ENCODE assay signal across 9 mouse cellular contexts in the genomic region with DNA sequence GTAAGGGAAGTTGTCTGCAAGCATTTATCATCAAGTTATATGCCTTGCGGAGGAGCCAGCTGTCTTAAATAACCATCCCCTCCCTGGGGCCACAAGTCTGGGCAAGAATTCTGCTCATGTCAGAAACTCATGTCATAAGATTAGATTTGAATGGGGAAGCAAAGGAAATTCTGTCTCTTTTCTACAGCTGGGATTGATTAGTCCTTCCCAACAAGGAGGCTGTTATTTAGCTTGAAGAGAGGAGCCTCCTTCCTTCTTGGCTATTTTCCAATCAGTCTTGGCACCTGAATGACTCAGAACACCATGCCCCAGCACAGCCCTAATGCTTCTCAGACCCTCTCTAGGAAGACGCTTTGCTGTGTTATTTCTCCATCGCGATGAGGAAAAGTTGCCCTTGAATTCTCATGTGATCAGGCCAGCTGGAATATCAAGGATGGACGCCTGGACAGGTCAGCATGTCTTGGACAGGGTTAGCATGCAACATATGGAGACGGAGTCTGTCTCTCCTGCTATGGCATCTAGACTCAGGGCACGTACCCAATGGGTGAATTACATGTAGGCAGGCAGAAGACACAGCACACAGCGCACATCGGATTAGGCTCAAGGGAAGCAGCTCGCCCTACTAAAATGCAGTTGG.
DNase-seq lines count a peak whose midpoint lies in the region; ATAC-seq and TF ChIP-seq lines count a peak whose summit lies in the region.
"Had no signal": no experiment of that assay in that cellular context is flagged by ENCODE, and none has a peak within 500 bp of the region (broad histone marks: within the 10 kb centered on the region; RNA-seq: fewer than 3 reads in every experiment).

No protein-coding gene starts in this region.

- H3K9me3 ChIP-seq in heart, embryonic 15.5 days (replicated peaks): no peaks in the 10 kb centered on the region
- no peaks in the 10 kb centered on the region for H3K9me3 ChIP-seq in forebrain, embryonic 14.5 days (replicated peaks; ENCODE audit: control insufficient read depth, low read length)
- H3K9me3 ChIP-seq in midbrain, embryonic 16.5 days (replicated peaks; ENCODE audit: control insufficient read depth, low read length, poor library complexity, severe bottlenecking): no peaks in the 10 kb centered on the region
- H3K9me3 ChIP-seq: liver, embryonic 13.5 days had no signal

- ATAC-seq in heart, embryonic 15.5 days (replicated peaks; ENCODE audit: insufficient number of reproducible peaks, insufficient read depth, low FRiP score, low read depth): no peak
- ATAC-seq in forebrain, embryonic 14.5 days: peak; percentile 40
- ATAC-seq in midbrain, embryonic 16.5 days: peak; percentile 30

- H3K36me3 ChIP-seq in heart, embryonic 15.5 days: no peaks in the 10 kb centered on the region
- H3K36me3 ChIP-seq in forebrain, embryonic 14.5 days (ENCODE audit: control insufficient read depth, insufficient read depth, low read length): no peaks in the 10 kb centered on the region
- no peaks in the 10 kb centered on the region for H3K36me3 ChIP-seq in midbrain, embryonic 16.5 days (ENCODE audit: control insufficient read depth, insufficient read depth, low read length)
- H3K36me3 ChIP-seq: liver, embryonic 13.5 days had no signal

- H3K27ac ChIP-seq in heart, embryonic 15.5 days: 0 out of 2 replicates have a peak overlapping the region, but pooled peaks have one; percentile 20
- peak overlapping the region; percentile 23 for H3K27ac ChIP-seq in cerebellum, adult 2 months (ENCODE audit: insufficient read depth, low read length)
- peak overlapping the region; percentile 65; the same call in 1 of the 2 replicates for H3K27ac ChIP-seq in forebrain, embryonic 14.5 days (ENCODE audit: low read depth, low read length)
- H3K27ac ChIP-seq in midbrain, embryonic 16.5 days (ENCODE audit: low read length): peak overlapping the region; percentile 57
- H3K27ac ChIP-seq: liver, embryonic 13.5 days had no signal

- H3K4me1 ChIP-seq in heart, embryonic 15.5 days (replicated peaks): peaks cover 4% of the 10 kb centered on the region; the same call in 1 of the 2 replicates
- H3K4me1 ChIP-seq in cerebellum, adult 2 months (ENCODE audit: control insufficient read depth, insufficient read depth, low read length): peaks cover 16% of the 10 kb centered on the region
- peaks cover 42% of the 10 kb centered on the region for H3K4me1 ChIP-seq in forebrain, embryonic 14.5 days (ENCODE audit: control insufficient read depth, insufficient read depth, low read length)
- peaks cover 40% of the 10 kb centered on the region for H3K4me1 ChIP-seq in midbrain, embryonic 16.5 days (ENCODE audit: control insufficient read depth, insufficient read depth, low read length)
- H3K4me1 ChIP-seq: liver, embryonic 13.5 days had no signal

- TF ChIP-seq POLR2A in cerebellum, adult 2 months (IDR thresholded peaks at IDR 0.05; ENCODE audit: borderline replicate concordance, insufficient read depth, low read length): peak; percentile 22; the same call in 1 of the 2 replicates

- no peak for DNase-seq in heart, adult 18-20 months
- peak; percentile 78 to 88 for DNase-seq in cerebellum, adult 2 months
- peak; percentile 79 for DNase-seq in forebrain, embryonic 14.5 days (ENCODE audit: low spot score)
- DNase-seq in adrenal gland, postnatal 14 days: no peak
- DNase-seq in left cerebral cortex, adult 8-10 months (ENCODE audit: low spot score in 2 of 2): no peak
- no peak for DNase-seq in spleen, adult 12 weeks (ENCODE audit: low spot score)
- DNase-seq: liver, embryonic 13.5 days had no signal

- no peak overlapping the region for H3K9ac ChIP-seq in heart, embryonic 15.5 days
- no peak overlapping the region for H3K9ac ChIP-seq in forebrain, embryonic 14.5 days (ENCODE audit: low read length)
- H3K9ac ChIP-seq in midbrain, embryonic 16.5 days (ENCODE audit: low read depth, low read length): no peak overlapping the region
- H3K9ac ChIP-seq: liver, embryonic 13.5 days had no signal

- H3K4me3 ChIP-seq in heart, embryonic 15.5 days: no peak overlapping the region
- peak overlapping the region; percentile 4 for H3K4me3 ChIP-seq in cerebellum, adult 2 months (replicated peaks; ENCODE audit: insufficient read depth, low read depth, low read length)
- no peak overlapping the region for H3K4me3 ChIP-seq in forebrain, embryonic 14.5 days (ENCODE audit: low read depth, low read length)
- no peak overlapping the region for H3K4me3 ChIP-seq in midbrain, embryonic 16.5 days (ENCODE audit: low read depth, low read length)
- H3K4me3 ChIP-seq: liver, embryonic 13.5 days had no signal

- no peak overlapping the region for H3K4me2 ChIP-seq in heart, embryonic 15.5 days
- H3K4me2 ChIP-seq in forebrain, embryonic 14.5 days (ENCODE audit: low read length): no peak overlapping the region
- H3K4me2 ChIP-seq in midbrain, embryonic 16.5 days (ENCODE audit: low read length): no peak overlapping the region
- H3K4me2 ChIP-seq: liver, embryonic 13.5 days had no signal

- TF ChIP-seq CTCF in cerebellum, adult 2 months (IDR thresholded peaks at IDR 0.05; ENCODE audit: borderline replicate concordance, insufficient read depth, low read depth, low read length): no peak

- 67% methylated on average over 10 of the region's 10 CpGs for WGBS in heart, embryonic 15.5 days
- 14% methylated on average over 10 of the region's 10 CpGs for WGBS in cerebellum, adult 2 months
- WGBS in forebrain, embryonic 14.5 days: 53% methylated on average over 10 of the region's 10 CpGs
- WGBS in midbrain, embryonic 16.5 days: 77% methylated on average over 10 of the region's 10 CpGs

- no peaks in the 10 kb centered on the region for H3K27me3 ChIP-seq in heart, embryonic 15.5 days
- no peaks in the 10 kb centered on the region for H3K27me3 ChIP-seq in cerebellum, adult 2 months (ENCODE audit: control insufficient read depth, insufficient read depth, low read length)
- H3K27me3 ChIP-seq in forebrain, embryonic 14.5 days (replicated peaks; ENCODE audit: control insufficient read depth, insufficient read depth, low read length): no peaks in the 10 kb centered on the region
- H3K27me3 ChIP-seq in midbrain, embryonic 16.5 days (ENCODE audit: control insufficient read depth, insufficient read depth, low read depth, low read length): no peaks in the 10 kb centered on the region
- H3K27me3 ChIP-seq: liver, embryonic 13.5 days had no signal

Comparison
In these comparisons a context has a peak if more than half of its experiments do, and no peak if none do; other contexts are left out.
1. DNase-seq: peak in cerebellum, adult 2 months (2 of 2) and forebrain, embryonic 14.5 days (single experiment); none in heart, adult 18-20 months (0 of 2), adrenal gland, postnatal 14 days (single experiment), left cerebral cortex, adult 8-10 months (0 of 2) and spleen, adult 12 weeks (single experiment).
2. Peak in every context shown above with its lines, with median percentiles within 50 percentile points of each other: H3K27ac ChIP-seq.